Mouse (Mus musculus) thymus, postnatal 25 days (tissue): ENCODE data around the gene 4930558K02Rik.

Source experiments
- DNase-seq: peaks from one replicate; pipeline ENCODE4 v3.0.0; 2022

4930558K02Rik gene

GRCm38 (mm10) chr1:161991846-161992245 lies 12.4 kb upstream of the 4930558K02Rik start:
- no peak for DNase-seq

- no peak for DNase-seq
Observed at GRCm38 (mm10) chr1:161990684-161991578, 11.5 kb upstream of the 4930558K02Rik start.

GRCm38 (mm10) chr1:161983979-161984566 lies 4.6 kb upstream of the 4930558K02Rik start:
- no peak for DNase-seq

- no peak for DNase-seq
Observed at GRCm38 (mm10) chr1:161983451-161983850, 4.0 kb upstream of the 4930558K02Rik start.

- no peak for DNase-seq
Observed at GRCm38 (mm10) chr1:161980626-161981298, 1.3 kb upstream of the 4930558K02Rik start.

- DNase-seq = no peak
Observed at GRCm38 (mm10) chr1:161980046-161980445, 610 bp upstream of the 4930558K02Rik start.

GRCm38 (mm10) chr1:161978173-161978700 lies 1.2 kb downstream of the 4930558K02Rik start:
- no peak for DNase-seq

GRCm38 (mm10) chr1:161977331-161977730 lies 2.1 kb downstream of the 4930558K02Rik start:
- no peak for DNase-seq

GRCm38 (mm10) chr1:161976255-161977182 lies 2.9 kb downstream of the 4930558K02Rik start:
- DNase-seq = peak; percentile 86

- DNase-seq = no peak
Observed at GRCm38 (mm10) chr1:161972233-161972632, 7.2 kb downstream of the 4930558K02Rik start.

GRCm38 (mm10) chr1:161970874-161971273 lies 8.6 kb downstream of the 4930558K02Rik start:
- DNase-seq = no peak

GRCm38 (mm10) chr1:161968589-161969407 lies 10.6 kb downstream of the 4930558K02Rik start, which contains the start of gene Pigc:
TSS of gene Pigc (plus strand) at chr1:161969186.
- DNase-seq = peak; percentile 88

GRCm38 (mm10) chr1:161967936-161968335 lies 11.5 kb downstream of the 4930558K02Rik start:
- no peak for DNase-seq

- DNase-seq = no peak
Observed at GRCm38 (mm10) chr1:161962465-161963377, 16.7 kb downstream of the 4930558K02Rik start.

GRCm38 (mm10) chr1:161957964-161958950 lies 21.2 kb downstream of the 4930558K02Rik start:
- DNase-seq = no peak

GRCm38 (mm10) chr1:161955846-161956245 lies 23.6 kb downstream of the 4930558K02Rik start:
- no peak for DNase-seq

- no peak for DNase-seq
Observed at GRCm38 (mm10) chr1:161952599-161952998, 26.8 kb downstream of the 4930558K02Rik start.

GRCm38 (mm10) chr1:161951009-161951779 lies 28.2 kb downstream of the 4930558K02Rik start:
- no peak for DNase-seq
